Mouse (Mus musculus) liver, embryonic 13.5 days (tissue): ENCODE measurements around the gene Plcxd1. TPM values are rescaled to one million over a fixed set of nuclear protein-coding genes. Genes with fewer than 3 reads are reported as not detected.
A peak's percentile ranks its signal among the peaks of the same experiment; 100 is the strongest.
"Not testable (repeated sequence)": the region's sequence is repeated elsewhere in the genome, so short reads cannot be mapped to it uniquely, and the experiment has no call there.

Experiments used
- ATAC-seq: fragments of 200-750 bp; cut with Nextera tagmentation; 2 replicates; pipeline ENCODE4 v1.8.0; 2017; ENCODE audit warnings: low read depth, mild to moderate bottlenecking, moderate number of reproducible peaks, moderate library complexity
- DNase-seq: peaks from one replicate; pipeline ENCODE4 v3.0.0; 2022
- H3K27ac ChIP-seq: fragments of 300-500 bp; sonication (generic); 2 replicates; pipeline ENCODE4 v1.5.1; 2015; ENCODE audit warnings: moderate library complexity, mild to moderate bottlenecking, inconsistent platforms
- H3K27me3 ChIP-seq: fragments of 300-500 bp; sonication (generic); 2 replicates; pipeline ENCODE4 v1.6.1; 2015; ENCODE audit warnings: mild to moderate bottlenecking, inconsistent platforms
- H3K36me3 ChIP-seq: fragments of 300-500 bp; sonication (generic); 2 replicates; pipeline ENCODE4 v1.6.1; 2015; ENCODE audit warnings: mild to moderate bottlenecking, inconsistent platforms
- H3K4me1 ChIP-seq: fragments of 300-500 bp; sonication (generic); replicated peaks from 2 replicates; pipeline ENCODE4 v1.6.1; 2015; ENCODE audit warnings: inconsistent platforms
- H3K4me2 ChIP-seq: fragments of 300-500 bp; sonication (generic); 2 replicates; pipeline ENCODE4 v1.6.1; 2015; ENCODE audit warnings: inconsistent platforms, mild to moderate bottlenecking, moderate library complexity
- H3K4me3 ChIP-seq: fragments of 300-500 bp; sonication (generic); replicated peaks from 2 replicates; pipeline ENCODE4 v1.5.1; 2015; ENCODE audit warnings: mild to moderate bottlenecking, inconsistent platforms
- H3K9ac ChIP-seq: fragments of 300-500 bp; sonication (generic); 2 replicates; pipeline ENCODE4 v1.6.1; 2015; ENCODE audit warnings: mild to moderate bottlenecking, inconsistent platforms
- H3K9me3 ChIP-seq: fragments of 300-500 bp; sonication (generic); replicated peaks from 2 replicates; pipeline ENCODE4 v1.6.1; 2016; ENCODE audit warnings: inconsistent platforms
- WGBS: fragments of 180-500 bp; shearing (Covaris S2); methylation state at CpG from one replicate; pipeline ENCODE4 v1.1.7; 2015; ENCODE audit not compliant: insufficient replicate concordance; 5-methylcytosine and 5-hydroxymethylcytosine counted together
- polyA plus RNA-seq: library from polyadenylated mRNA; unstranded; fragments of >200 nt; fragmentation: Nextera tagmentation; extraction: Ambion mirVana; gene quantifications from 2 replicates; pipeline ENCODE4 v1.2.1, GENCODE M21; 2015

Plcxd1 gene
- polyA plus RNA-seq, 1 experiment from 2014 or later: 0.36 TPM

DNA sequence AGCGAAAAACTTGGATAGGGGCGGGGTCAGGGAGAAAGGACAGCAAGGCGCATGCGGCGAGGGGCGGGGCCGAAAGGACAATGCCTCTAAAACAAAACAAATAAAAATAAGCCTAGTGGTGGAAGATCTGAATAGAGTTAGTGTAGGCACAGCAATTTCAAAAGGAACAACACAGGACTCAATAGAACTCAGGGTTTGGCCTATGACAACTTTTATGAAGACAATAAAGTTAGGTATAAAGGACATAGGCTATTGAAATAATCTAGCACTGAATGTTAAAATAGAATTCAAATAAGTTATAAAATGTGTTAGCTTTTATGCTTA, 8.5 kb downstream of the Plcxd1 start:
- Histone ChIP-seq H3K27ac (peak overlapping the region; percentile 94), H3K4me1 (peaks cover 37% of the 10 kb centered on the region), H3K4me3 (peak overlapping the region; percentile 83), H3K27me3 (no peaks in the 10 kb centered on the region), H3K4me2 (peak overlapping the region; percentile 96), H3K9ac (no peak overlapping the region), H3K9me3 (no peaks in the 10 kb centered on the region), H3K36me3 (peaks cover 44% of the 10 kb centered on the region)
- DNase-seq (no peak), ATAC-seq (no peak)
- WGBS: under 1% methylated on average over 7 of the region's 7 CpGs

DNA sequence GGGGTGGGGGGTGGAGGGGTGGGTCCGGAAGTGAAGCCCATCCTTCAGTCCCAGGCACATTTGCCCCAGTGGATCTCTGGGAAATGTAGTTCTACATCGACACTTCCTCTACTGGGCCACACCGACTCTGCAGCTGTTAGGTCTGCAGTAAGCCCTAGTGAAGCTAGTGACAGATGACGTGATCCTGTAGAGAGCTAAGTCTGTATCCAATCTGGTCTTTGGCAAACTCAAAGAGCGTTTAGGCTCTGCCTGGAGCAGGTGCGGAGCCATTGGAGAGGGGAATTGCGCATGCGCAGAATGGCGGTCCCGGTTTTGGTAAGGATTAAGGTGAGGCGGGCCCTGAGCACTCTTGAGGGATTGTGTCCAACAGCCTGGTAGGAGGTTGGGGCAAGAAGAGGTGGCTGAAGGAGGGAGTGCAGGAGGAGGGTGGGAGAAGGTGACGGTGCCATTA, 10.2 kb downstream of the Plcxd1 start, which contains the start of gene Zfp605:
Zfp605 (plus strand) TSS at position 102 of the 451 bp plus-strand sequence.
- DNase-seq (peak; percentile 81), ATAC-seq (peak; percentile 34)
- H3K9me3 ChIP-seq: no peaks in the 10 kb centered on the region
- no peaks in the 10 kb centered on the region for H3K27me3 ChIP-seq
- H3K4me2 ChIP-seq: peak within 1 kb of the TSS; percentile 96
- peak within 1 kb of the TSS; percentile 70 for H3K4me3 ChIP-seq
- H3K27ac ChIP-seq: peak within 1 kb of the TSS; percentile 94
- under 1% methylated on average over 12 of the region's 12 CpGs for WGBS
- peaks cover 34% of the 10 kb centered on the region for H3K36me3 ChIP-seq
- H3K4me1 ChIP-seq: peaks cover 37% of the 10 kb centered on the region
- peak within 1 kb of the TSS; percentile 76 for H3K9ac ChIP-seq

DNA sequence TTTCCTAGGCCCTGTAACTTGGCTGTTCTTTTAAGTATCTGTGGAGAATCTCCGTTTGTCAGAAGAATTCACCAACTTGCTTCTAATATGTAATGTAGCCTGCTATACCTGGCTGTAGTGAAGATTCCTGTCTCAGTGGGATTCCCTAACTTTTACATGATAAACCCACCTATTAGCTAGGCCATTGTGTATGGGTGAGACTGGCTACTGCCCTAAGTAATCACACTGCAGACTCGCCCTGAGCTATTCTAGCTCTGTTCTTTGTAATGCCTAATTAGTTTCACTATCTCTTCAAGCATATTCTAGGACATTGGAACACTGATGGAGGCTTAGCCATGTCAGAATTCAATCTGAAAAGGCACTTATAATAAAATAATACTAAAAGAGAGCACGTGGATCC, 22.6 kb downstream of the Plcxd1 start:
- H3K9me3 ChIP-seq, H3K27me3 ChIP-seq, H3K9ac ChIP-seq, H3K27ac ChIP-seq, H3K4me1 ChIP-seq, ATAC-seq, DNase-seq, H3K4me3 ChIP-seq, H3K4me2 ChIP-seq: not testable (repeated sequence)
- H3K36me3 ChIP-seq: peaks cover 37% of the 10 kb centered on the region
- WGBS: 65% methylated on average over 3 of the region's 3 CpGs

DNA sequence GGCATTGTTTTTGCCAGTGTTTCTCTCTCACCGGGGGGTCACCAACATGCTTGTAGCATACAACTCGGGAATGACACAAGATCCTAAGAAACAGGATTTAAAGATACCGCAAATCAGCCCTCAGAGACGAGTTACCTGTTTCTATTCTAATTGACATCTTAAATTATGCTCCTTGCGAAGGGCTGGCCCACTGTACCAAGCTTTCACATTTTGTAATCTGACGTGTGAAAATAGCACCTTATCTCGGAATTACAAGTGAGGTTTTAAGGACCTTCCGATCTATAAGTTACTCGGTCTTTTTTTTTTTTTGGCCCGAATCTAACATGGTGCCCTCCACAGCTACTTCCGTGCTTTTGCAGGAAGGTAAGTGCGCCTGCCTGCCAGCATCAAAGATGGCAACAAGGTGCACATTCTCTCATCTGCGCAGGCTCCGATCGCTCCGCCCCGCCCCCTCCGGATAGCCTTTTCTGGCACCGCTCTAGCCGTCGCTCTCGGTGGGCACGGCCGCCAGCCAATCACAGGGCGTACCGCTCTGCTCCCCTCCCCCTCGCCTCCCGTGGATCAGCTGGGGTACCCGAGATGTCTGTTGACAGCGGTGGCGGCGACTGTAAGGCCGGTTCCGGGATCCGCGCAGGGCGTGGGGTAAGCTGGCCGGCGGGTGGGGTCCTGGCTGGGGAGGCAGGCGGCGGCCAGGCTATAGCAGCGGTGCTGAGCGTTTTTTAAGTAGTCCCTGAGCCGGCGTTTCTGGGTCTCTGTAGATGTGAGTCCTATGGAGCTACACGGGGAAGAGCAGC, 35.7 kb downstream of the Plcxd1 start, which contains the start of gene Chfr:
Chfr (plus strand) TSS at position 550 of the 794 bp plus-strand sequence.
- Histone ChIP-seq H3K4me2 (peak within 1 kb of the TSS; percentile 80), H3K27ac (peak within 1 kb of the TSS; percentile 90), H3K4me1 (peaks cover 32% of the 10 kb centered on the region), H3K9ac (peak within 1 kb of the TSS; percentile 91), H3K36me3 (peaks cover 16% of the 10 kb centered on the region), H3K4me3 (peak within 1 kb of the TSS; percentile 90), H3K9me3 (0 out of 2 replicates have a peak, but pooled peaks cover 6% of the 10 kb centered on the region), H3K27me3 (no peaks in the 10 kb centered on the region)
- ATAC-seq: peak; percentile 99
- 3% methylated on average over 46 of the region's 46 CpGs for WGBS
- DNase-seq: peak; percentile 99

DNA sequence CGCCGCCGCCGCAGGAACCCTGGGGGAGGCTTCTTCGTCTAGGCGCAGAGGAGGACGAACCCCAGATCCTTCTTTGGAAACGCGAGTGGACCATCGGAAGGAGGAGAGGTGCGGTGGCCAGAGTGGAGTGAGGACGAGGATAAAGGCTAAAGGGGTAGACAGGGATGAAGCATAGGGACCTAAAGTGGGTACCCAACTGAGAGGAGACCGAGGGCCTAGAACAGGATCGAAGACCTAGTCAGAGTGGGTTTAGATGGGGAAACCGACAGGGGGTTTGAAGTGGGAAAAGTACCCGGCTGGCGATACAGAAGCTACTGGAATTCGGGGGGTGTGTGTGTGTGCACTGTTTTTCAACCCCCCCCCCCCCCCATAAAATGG, 36.3 kb downstream of the Plcxd1 start:
- peaks cover 21% of the 10 kb centered on the region for H3K36me3 ChIP-seq
- peak overlapping the region; percentile 90 for H3K27ac ChIP-seq
- H3K9ac ChIP-seq: peak overlapping the region; percentile 91
- no peaks in the 10 kb centered on the region for H3K27me3 ChIP-seq
- ATAC-seq (peak; percentile 24), DNase-seq (no peak)
- 4% methylated on average over 18 of the region's 18 CpGs for WGBS
- 0 out of 2 replicates have a peak, but pooled peaks cover 6% of the 10 kb centered on the region for H3K9me3 ChIP-seq
- H3K4me2 ChIP-seq: peak overlapping the region; percentile 80
- peaks cover 32% of the 10 kb centered on the region for H3K4me1 ChIP-seq
- peak overlapping the region; percentile 90 for H3K4me3 ChIP-seq

DNA sequence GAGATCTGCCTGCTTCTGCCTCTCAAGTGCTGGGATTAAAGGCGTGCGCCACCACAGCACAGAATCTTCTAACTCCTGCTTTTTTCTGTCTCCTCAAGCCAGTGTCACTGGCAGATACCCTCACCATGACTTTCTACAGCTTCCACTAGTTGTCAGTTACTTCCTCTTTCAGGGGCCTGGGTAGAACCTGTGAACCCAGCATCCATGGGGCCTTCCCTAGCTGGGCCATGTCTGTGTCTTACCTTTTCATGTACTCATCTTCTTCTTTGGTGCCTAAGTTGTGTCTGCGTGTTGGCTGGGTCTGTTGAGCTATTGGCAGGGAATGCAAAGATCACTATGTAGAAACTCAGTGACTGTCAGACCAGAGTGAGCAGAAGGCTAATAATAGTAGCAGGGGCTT, 38.0 kb downstream of the Plcxd1 start:
- no peak overlapping the region for H3K9ac ChIP-seq
- ATAC-seq: no peak
- DNase-seq: no peak

DNA sequence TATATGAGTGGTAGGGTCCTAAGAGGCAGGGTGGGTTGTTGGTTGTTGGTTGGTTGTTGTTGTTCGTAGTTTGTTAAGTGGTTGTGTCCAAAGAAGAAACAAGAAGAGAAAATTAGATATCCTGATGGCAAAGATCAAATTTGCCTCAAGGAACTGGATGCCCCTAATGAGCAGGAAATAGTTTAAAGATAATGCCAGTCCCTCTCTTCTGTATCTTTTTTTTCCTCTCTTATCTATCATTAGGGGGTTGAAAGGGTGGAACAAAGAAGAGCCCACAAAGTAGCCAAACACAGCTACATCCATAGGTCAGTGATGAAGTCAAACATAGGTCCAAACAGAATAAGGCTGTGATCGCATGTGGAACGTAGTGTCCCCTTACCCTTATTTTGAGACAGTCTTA, 39.6 kb downstream of the Plcxd1 start:
- H3K36me3 ChIP-seq: peaks cover 45% of the 10 kb centered on the region
- no peak overlapping the region for H3K4me3 ChIP-seq
- no peak for ATAC-seq
- no peaks in the 10 kb centered on the region for H3K9me3 ChIP-seq
- peaks cover 32% of the 10 kb centered on the region for H3K4me1 ChIP-seq
- DNase-seq: no peak
- H3K4me2 ChIP-seq: no peak overlapping the region
- no peak overlapping the region for H3K9ac ChIP-seq
- H3K27ac ChIP-seq: no peak overlapping the region
- no peaks in the 10 kb centered on the region for H3K27me3 ChIP-seq
- 80% methylated on average over 3 of the region's 3 CpGs for WGBS

More for the DNA sequence above, 38.0 kb downstream of the Plcxd1 start:
- no peak overlapping the region for H3K4me3 ChIP-seq
- no peak overlapping the region for H3K27ac ChIP-seq
- peaks cover 32% of the 10 kb centered on the region for H3K4me1 ChIP-seq
- H3K9me3 ChIP-seq: 0 out of 2 replicates have a peak, but pooled peaks cover 6% of the 10 kb centered on the region
- peaks cover 34% of the 10 kb centered on the region for H3K36me3 ChIP-seq
- H3K27me3 ChIP-seq: no peaks in the 10 kb centered on the region
- no peak overlapping the region for H3K4me2 ChIP-seq
- WGBS: 86% methylated on average over 3 of the region's 3 CpGs

DNA sequence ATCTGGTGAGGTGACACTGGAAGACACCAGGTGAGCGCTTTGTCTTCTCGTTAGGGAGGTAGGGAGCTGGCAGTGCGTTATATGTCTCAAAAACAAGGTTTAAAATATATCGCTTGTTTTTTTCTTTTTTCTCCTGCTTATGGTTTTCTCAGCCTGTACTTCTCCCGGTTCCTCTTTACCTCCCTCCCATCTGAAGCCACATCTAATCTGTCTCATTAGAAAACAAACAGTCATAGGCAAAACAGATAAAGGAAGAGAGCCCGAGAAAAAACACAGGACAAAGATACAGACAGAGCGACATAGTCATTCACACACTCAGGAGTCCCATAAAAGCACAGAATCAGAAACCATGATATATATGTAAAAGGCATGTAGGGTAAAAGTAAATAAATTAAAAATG, 40.7 kb downstream of the Plcxd1 start:
- no peak overlapping the region for H3K27ac ChIP-seq
- DNase-seq: no peak
- peaks cover 55% of the 10 kb centered on the region for H3K36me3 ChIP-seq
- no peaks in the 10 kb centered on the region for H3K27me3 ChIP-seq
- no peak overlapping the region for H3K4me2 ChIP-seq
- H3K4me3 ChIP-seq: no peak overlapping the region
- no peak overlapping the region for H3K9ac ChIP-seq
- 78% methylated on average over 7 of the region's 7 CpGs for WGBS
- ATAC-seq: no peak
- H3K4me1 ChIP-seq: peaks cover 32% of the 10 kb centered on the region
- H3K9me3 ChIP-seq: no peaks in the 10 kb centered on the region

DNA sequence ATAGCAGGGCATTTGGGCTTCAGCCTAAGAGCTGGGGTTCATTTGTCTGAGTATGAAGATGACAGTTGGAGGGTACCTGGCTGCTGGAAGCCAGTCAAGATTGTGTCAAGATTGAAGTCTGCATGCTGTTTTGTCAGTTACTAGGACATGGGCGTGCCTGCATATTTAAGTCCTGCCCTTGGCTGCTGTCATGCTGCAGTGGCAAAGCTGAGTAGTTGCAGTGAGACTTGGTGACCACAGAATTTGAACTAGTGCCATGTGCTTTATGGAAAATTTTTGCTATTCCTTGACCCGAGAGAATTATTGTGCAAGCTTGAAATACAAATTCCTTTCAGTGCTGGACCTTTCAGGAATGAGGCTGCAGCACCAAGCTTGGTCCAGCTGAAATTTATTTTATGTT, 42.5 kb downstream of the Plcxd1 start:
- peaks cover 19% of the 10 kb centered on the region for H3K4me1 ChIP-seq
- 72% methylated on average over 2 of the region's 2 CpGs for WGBS
- no peak for ATAC-seq
- no peak overlapping the region for H3K4me2 ChIP-seq
- no peaks in the 10 kb centered on the region for H3K9me3 ChIP-seq
- peaks cover 71% of the 10 kb centered on the region for H3K36me3 ChIP-seq
- no peaks in the 10 kb centered on the region for H3K27me3 ChIP-seq
- no peak overlapping the region for H3K9ac ChIP-seq
- no peak overlapping the region for H3K4me3 ChIP-seq
- no peak for DNase-seq
- H3K27ac ChIP-seq: no peak overlapping the region

DNA sequence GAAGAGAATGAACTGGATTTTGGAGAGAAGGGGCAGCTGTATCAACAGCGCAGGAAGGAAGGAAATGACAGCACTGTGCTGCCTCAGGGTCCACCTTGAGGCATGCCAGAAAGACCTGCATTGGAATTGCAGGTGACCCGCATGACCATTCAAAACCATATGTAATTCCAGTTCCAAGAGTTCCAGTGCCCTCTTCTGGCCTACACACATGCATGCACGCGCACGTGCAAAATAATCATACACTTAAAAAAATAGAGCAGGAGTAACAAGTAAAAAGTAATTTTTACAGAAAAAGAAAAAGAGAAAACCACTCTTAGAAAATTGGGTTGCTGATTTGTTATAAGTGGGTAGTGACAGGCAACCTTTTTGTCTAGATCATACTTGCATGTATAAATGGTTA, 43.2 kb downstream of the Plcxd1 start:
- ATAC-seq (no peak), DNase-seq (no peak)
- Histone ChIP-seq H3K9me3 (no peaks in the 10 kb centered on the region), H3K27ac (no peak overlapping the region), H3K27me3 (no peaks in the 10 kb centered on the region), H3K4me1 (peaks cover 14% of the 10 kb centered on the region), H3K4me3 (no peak overlapping the region), H3K9ac (no peak overlapping the region), H3K4me2 (no peak overlapping the region), H3K36me3 (peaks cover 77% of the 10 kb centered on the region)
- 79% methylated on average over 5 of the region's 5 CpGs for WGBS
